Mouse (Mus musculus): ENCODE measurements around the gene Ihh. TPM values are rescaled to one million over a fixed set of nuclear protein-coding genes. Genes with fewer than 3 reads are reported as not detected.
A peak's percentile ranks its signal among the peaks of the same experiment; 100 is the strongest.

Ihh gene
- total and polyA plus RNA-seq, 2 experiments from 2014 or later, result 0.16 to 0.21 TPM

DNA sequence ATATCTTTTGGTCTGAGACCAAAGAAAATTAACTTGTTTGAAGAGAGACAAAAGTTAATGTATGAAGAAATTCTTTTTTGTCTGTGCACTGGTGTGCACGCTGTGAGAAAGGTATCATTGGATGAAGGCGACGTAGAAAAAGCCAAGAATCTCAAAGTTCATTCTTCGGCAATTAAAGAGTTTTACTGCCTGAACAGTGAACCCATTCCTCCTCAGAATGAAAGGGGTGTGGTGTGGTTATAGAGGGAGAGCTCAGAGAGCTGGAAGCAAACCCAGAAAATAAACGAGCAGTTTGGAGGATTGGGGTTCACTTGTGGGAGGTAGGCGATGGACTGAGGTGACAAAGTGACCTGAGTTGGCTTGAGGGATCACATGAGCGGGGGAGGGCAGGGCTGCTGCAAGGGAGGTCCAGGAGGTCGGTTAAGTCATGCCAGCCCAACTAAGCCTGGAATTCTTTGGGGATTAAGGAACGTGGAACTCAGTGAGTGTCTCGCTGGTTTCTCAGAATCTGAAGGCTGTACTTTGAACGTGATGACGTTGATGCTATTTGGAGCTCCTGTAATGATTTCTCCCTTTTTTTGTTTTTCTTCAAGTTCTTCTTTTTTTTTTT lies 15.1 kb downstream of the Ihh start:
- Histone ChIP-seq H3K4me3 (ENCODE audit: low read depth, low read length) (no peak overlapping the region), H3K4me1 (ENCODE audit: insufficient read depth, low read length) (no peaks in the 10 kb centered on the region), H3K4me2 (ENCODE audit: low read depth, low read length, poor library complexity, severe bottlenecking) (no peak overlapping the region), H3K36me3 (ENCODE audit: insufficient read depth, low read length) (no peaks in the 10 kb centered on the region), H3K27me3 (ENCODE audit: insufficient read depth, low read length) (peaks cover 4% of the 10 kb centered on the region; the same call in 1 of the 2 replicates), H3K9me3 (ENCODE audit: low read length) (no peaks in the 10 kb centered on the region), H3K9ac (replicated peaks; ENCODE audit: low read length, poor library complexity, severe bottlenecking) (no peak overlapping the region), H3K27ac (ENCODE audit: low read depth, low read length) (no peak overlapping the region)
- DNase-seq (ENCODE audit: low spot score), result no peak
- 39% methylated on average over 12 of the region's 12 CpGs for WGBS
- TF ChIP-seq CTCF (IDR thresholded peaks at IDR 0.05), result no peak
- no peak for ATAC-seq (ENCODE audit: low FRiP score)

DNA sequence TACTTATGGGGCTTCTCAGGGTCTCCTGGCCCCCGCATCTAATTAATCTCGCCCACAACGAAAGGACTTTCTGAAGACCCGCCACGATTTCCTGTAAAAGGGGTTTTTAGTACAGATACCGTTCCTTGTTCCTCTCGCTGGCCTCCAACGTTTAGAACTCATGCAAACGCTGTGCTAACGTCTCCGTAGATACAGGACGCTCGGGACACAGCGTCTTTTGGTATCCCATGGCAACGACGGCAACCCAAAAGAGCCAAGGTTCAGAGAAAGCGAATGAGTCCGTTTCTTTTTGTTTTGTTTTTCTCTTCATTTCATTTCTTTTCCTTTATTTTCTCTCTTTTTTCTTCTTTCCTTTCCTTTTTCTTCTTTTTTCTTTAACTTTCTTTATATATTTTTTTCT lies 16.1 kb downstream of the Ihh start, which contains the start of gene Cfap65:
Gene Cfap65, minus strand, starts transcription at position 198 of the 400 bp plus-strand sequence.
- Histone ChIP-seq H3K4me2 (ENCODE audit: low read depth, low read length, poor library complexity, severe bottlenecking) (peak within 1 kb of the TSS; percentile 62), H3K4me3 (ENCODE audit: low read depth, low read length) (peak within 1 kb of the TSS; percentile 44), H3K36me3 (ENCODE audit: insufficient read depth, low read length) (no peaks in the 10 kb centered on the region), H3K4me1 (ENCODE audit: insufficient read depth, low read length) (no peaks in the 10 kb centered on the region), H3K9ac (replicated peaks; ENCODE audit: low read length, poor library complexity, severe bottlenecking) (no peak within 1 kb of the TSS), H3K27ac (ENCODE audit: low read depth, low read length) (no peak within 1 kb of the TSS), H3K9me3 (ENCODE audit: low read length) (no peaks in the 10 kb centered on the region), H3K27me3 (ENCODE audit: insufficient read depth, low read length) (0 out of 2 replicates have a peak, but pooled peaks cover 4% of the 10 kb centered on the region)
- no peak for TF ChIP-seq CTCF (IDR thresholded peaks at IDR 0.05)
- DNase-seq (ENCODE audit: low spot score) (peak; percentile 81), ATAC-seq (ENCODE audit: low FRiP score) (peak; percentile 77; the same call in 1 of the 2 replicates)
- under 1% methylated on average over 18 of the region's 18 CpGs for WGBS

DNA sequence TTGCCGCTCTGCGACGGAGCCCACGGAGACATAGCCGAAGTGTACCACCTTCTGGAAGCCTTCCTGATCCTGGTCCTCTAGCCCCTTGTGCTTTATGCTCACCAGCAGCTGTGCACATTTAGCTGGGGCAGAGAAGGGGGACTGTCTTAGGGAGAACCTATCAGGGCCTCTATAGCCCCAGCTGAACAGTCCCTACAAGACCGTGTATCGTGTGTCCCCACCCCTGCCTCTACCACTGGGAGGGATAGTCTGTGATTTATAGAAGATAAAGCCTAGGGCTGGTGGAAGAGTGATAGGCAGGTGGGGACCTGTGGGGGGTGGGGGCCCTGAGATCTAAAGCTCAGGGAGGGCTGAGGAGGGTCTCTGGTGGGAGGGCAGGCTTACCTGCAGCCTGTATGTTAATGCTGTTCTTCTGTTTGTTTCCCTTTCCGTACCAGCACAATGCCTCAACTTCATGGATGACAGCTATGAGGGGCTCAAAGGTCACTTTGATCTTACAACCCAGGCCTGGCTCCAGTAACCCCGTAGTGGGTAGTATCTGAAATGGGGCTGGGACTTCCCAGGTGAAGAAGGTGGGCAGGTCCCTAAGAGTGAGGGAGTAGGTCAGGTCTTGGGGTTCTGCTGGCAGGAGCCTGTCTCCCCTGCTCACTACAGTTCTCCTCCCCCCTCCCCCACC lies 23.7 kb downstream of the Ihh start:
- DNase-seq (ENCODE audit: low spot score), result no peak
- Histone ChIP-seq H3K27ac (ENCODE audit: low read depth, low read length) (no peak overlapping the region), H3K4me2 (ENCODE audit: low read depth, low read length, poor library complexity, severe bottlenecking) (no peak overlapping the region), H3K9me3 (ENCODE audit: low read length) (no peaks in the 10 kb centered on the region), H3K36me3 (ENCODE audit: insufficient read depth, low read length) (no peaks in the 10 kb centered on the region), H3K27me3 (ENCODE audit: insufficient read depth, low read length) (0 out of 2 replicates have a peak, but pooled peaks cover 3% of the 10 kb centered on the region), H3K9ac (replicated peaks; ENCODE audit: low read length, poor library complexity, severe bottlenecking) (no peak overlapping the region), H3K4me1 (ENCODE audit: insufficient read depth, low read length) (no peaks in the 10 kb centered on the region), H3K4me3 (ENCODE audit: low read depth, low read length) (no peak overlapping the region)
- no peak for ATAC-seq (ENCODE audit: low FRiP score)
- no peak for TF ChIP-seq CTCF (IDR thresholded peaks at IDR 0.05)
- 89% methylated on average over 9 of the region's 9 CpGs for WGBS

DNA sequence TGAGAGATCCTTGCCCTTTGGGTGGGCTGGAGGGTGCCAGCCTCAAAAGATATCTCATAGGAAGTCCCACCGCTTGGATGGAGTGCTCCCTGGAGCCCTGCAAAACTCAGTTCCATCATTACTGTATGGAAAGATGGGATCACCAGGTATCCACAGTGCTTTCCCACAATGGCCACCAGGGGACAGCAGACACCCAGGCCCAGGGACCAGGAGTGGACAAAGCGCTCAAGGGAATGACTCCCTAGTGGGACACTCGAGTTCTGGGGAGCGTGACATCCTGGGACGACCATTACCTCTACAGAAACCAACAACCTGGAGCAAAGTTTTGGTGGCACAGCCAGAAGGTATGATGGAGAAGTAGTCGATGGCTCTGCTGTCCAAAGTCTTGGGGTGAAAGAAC lies 24.8 kb downstream of the Ihh start:
- Histone ChIP-seq H3K27me3 (ENCODE audit: insufficient read depth, low read length) (0 out of 2 replicates have a peak, but pooled peaks cover 3% of the 10 kb centered on the region), H3K9me3 (ENCODE audit: low read length) (no peaks in the 10 kb centered on the region), H3K9ac (replicated peaks; ENCODE audit: low read length, poor library complexity, severe bottlenecking) (no peak overlapping the region), H3K36me3 (ENCODE audit: insufficient read depth, low read length) (no peaks in the 10 kb centered on the region), H3K4me3 (ENCODE audit: low read depth, low read length) (no peak overlapping the region), H3K4me2 (ENCODE audit: low read depth, low read length, poor library complexity, severe bottlenecking) (no peak overlapping the region), H3K27ac (ENCODE audit: low read depth, low read length) (no peak overlapping the region), H3K4me1 (ENCODE audit: insufficient read depth, low read length) (no peaks in the 10 kb centered on the region)
- DNase-seq (ENCODE audit: low spot score) (peak; percentile 17), ATAC-seq (ENCODE audit: low FRiP score) (no peak)
- 33% methylated on average over 6 of the region's 6 CpGs for WGBS
- peak; percentile 80 for TF ChIP-seq CTCF (IDR thresholded peaks at IDR 0.05)

DNA sequence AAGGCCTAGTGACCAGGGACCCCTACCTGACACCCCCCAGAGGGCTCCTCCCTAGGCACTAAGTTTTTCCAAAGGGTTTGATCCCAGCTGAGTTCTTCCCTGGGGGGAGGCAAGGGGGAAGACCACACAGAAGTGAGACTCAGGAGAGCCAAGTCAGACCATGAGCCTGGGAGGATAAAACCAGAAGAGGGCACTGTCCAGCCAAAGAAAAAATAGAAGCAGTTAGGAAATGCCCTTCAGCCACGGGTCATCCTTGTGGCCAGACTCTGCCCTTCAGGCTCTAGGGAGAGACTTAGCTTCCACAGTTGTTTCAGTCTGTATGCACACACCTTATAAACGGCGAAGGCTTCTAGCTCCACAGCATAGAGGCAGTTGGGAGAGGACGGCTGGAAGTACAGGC lies 27.0 kb downstream of the Ihh start:
- H3K27ac ChIP-seq (ENCODE audit: low read depth, low read length), result no peak overlapping the region
- ATAC-seq (ENCODE audit: low FRiP score) (no peak), DNase-seq (ENCODE audit: low spot score) (no peak)
- no peaks in the 10 kb centered on the region for H3K4me1 ChIP-seq (ENCODE audit: insufficient read depth, low read length)
- no peaks in the 10 kb centered on the region for H3K36me3 ChIP-seq (ENCODE audit: insufficient read depth, low read length)
- H3K9ac ChIP-seq (replicated peaks; ENCODE audit: low read length, poor library complexity, severe bottlenecking), result no peak overlapping the region
- no peaks in the 10 kb centered on the region for H3K9me3 ChIP-seq (ENCODE audit: low read length)
- WGBS, result 61% methylated on average over 4 of the region's 4 CpGs
- TF ChIP-seq CTCF (IDR thresholded peaks at IDR 0.05), result 0 out of 2 replicates have a peak, but pooled peaks have one; percentile 11
- H3K27me3 ChIP-seq (ENCODE audit: insufficient read depth, low read length), result no peaks in the 10 kb centered on the region
- no peak overlapping the region for H3K4me2 ChIP-seq (ENCODE audit: low read depth, low read length, poor library complexity, severe bottlenecking)
- no peak overlapping the region for H3K4me3 ChIP-seq (ENCODE audit: low read depth, low read length)

DNA sequence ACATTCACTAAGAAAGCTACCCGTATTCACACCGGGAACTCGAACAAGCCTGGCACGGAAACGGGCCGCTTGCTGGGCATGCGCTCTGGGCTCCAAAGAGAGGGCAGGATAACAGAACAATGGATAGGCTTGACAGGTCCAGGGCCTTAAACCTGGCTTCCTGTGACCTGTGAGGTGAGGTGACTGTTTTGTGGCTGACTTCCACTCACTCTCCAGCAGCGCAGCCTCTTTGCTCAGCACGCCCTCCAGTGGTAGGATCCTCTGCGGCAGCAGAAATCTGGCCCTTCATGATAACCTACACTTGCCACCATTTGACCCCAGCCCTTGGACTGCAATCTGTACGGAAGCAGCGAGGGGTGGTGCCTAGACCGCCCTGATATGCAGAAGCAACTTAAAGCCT lies 35.8 kb downstream of the Ihh start:
- no peaks in the 10 kb centered on the region for H3K27me3 ChIP-seq (ENCODE audit: insufficient read depth, low read length)
- DNase-seq (ENCODE audit: low spot score), result no peak
- H3K36me3 ChIP-seq (ENCODE audit: insufficient read depth, low read length), result no peaks in the 10 kb centered on the region
- no peaks in the 10 kb centered on the region for H3K4me1 ChIP-seq (ENCODE audit: insufficient read depth, low read length)
- 27% methylated on average over 13 of the region's 13 CpGs for WGBS
- no peak overlapping the region for H3K4me2 ChIP-seq (ENCODE audit: low read depth, low read length, poor library complexity, severe bottlenecking)
- H3K9ac ChIP-seq (replicated peaks; ENCODE audit: low read length, poor library complexity, severe bottlenecking), result no peak overlapping the region
- peak; percentile 39; the same call in 1 of the 2 replicates for TF ChIP-seq CTCF (IDR thresholded peaks at IDR 0.05)
- no peak overlapping the region for H3K4me3 ChIP-seq (ENCODE audit: low read depth, low read length)
- no peak overlapping the region for H3K27ac ChIP-seq (ENCODE audit: low read depth, low read length)
- no peaks in the 10 kb centered on the region for H3K9me3 ChIP-seq (ENCODE audit: low read length)
- ATAC-seq (ENCODE audit: low FRiP score), result no peak

All from midbrain, postnatal 0 days (tissue).